In the genomic region with DNA sequence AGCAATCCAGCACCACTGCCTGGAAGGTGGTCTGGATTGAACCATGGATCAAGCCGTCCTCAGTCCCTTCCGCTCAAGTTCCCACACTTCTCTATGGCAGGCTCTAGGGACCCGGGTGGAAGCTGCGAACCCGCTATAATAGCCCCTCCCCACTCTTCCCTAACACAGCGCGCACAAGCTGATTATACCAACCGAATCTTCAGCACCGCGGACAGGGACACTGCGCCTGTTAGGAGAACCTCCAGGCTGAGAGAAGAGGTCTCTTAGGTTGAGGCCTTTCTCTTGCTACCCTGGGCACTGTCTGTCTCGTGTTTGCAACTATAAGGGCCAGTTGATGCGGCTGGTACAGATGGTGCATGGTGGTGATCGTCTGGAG, we compare ENCODE assay signal across 8 mouse cellular contexts. TPM values are rescaled to one million over a fixed set of nuclear protein-coding genes. Genes with fewer than 3 reads are reported as not detected.
DNase-seq lines count a peak whose midpoint lies in the region; ATAC-seq lines count a peak whose summit lies in the region.

No protein-coding gene starts in this region.

- H3K4me3 ChIP-seq in intestine, embryonic 15.5 days (replicated peaks), result no peak overlapping the region

- no peak overlapping the region for H3K9ac ChIP-seq in intestine, embryonic 15.5 days

- peaks cover 63% of the 10 kb centered on the region for H3K27me3 ChIP-seq in intestine, embryonic 15.5 days (replicated peaks)
- H3K27me3 ChIP-seq in splenic B cell, adult 2 months (ENCODE audit: control insufficient read depth, insufficient read depth, low read length, poor library complexity, severe bottlenecking), result peaks cover 1% of the 10 kb centered on the region

- DNase-seq in left cerebral cortex, postnatal 4 days, result peak; percentile 52
- DNase-seq in left cerebral cortex, adult 8-10 months (ENCODE audit: low spot score in 2 of 2), result no peak
- DNase-seq in adrenal gland, postnatal 36 days, result peak; percentile 78 to 81
- peak; percentile 91 for DNase-seq in forelimb bud, embryonic 11.5 days (ENCODE audit: low read depth, low spot score)
- DNase-seq in lung, postnatal 14 days, result peak; percentile 80
- peak; percentile 36 for DNase-seq in splenic B cell, adult 2 months (ENCODE audit: low read depth, low spot score)
- no peak for DNase-seq in layer of hippocampus, adult 9-11 months

- no peaks in the 10 kb centered on the region for H3K36me3 ChIP-seq in intestine, embryonic 15.5 days
- H3K36me3 ChIP-seq in splenic B cell, adult 2 months (ENCODE audit: control insufficient read depth, insufficient read depth, low read length, poor library complexity, severe bottlenecking), result no peaks in the 10 kb centered on the region

- no peak overlapping the region for H3K27ac ChIP-seq in intestine, embryonic 15.5 days

- under 1% methylated on average over 14 of the region's 14 CpGs for WGBS in intestine, embryonic 15.5 days

- 0 out of 2 replicates have a peak overlapping the region, but pooled peaks have one; percentile 26 for H3K4me2 ChIP-seq in intestine, embryonic 15.5 days (replicated peaks)

- intact Hi-C loops in left cerebral cortex, postnatal 4 days (cut with DNase I), result no loop called here

- ATAC-seq in intestine, embryonic 15.5 days, result peak; percentile 75

- H3K9me3 ChIP-seq in intestine, embryonic 15.5 days, result no peaks in the 10 kb centered on the region

- peaks cover 18% of the 10 kb centered on the region for H3K4me1 ChIP-seq in intestine, embryonic 15.5 days (replicated peaks)

RNA-seq across cellular contexts. Expression of a gene that starts 1.3 kb away (rescaled TPM):
- 10 to 100 TPM; 25.8 to 26.9 TPM for total RNA-seq in left cerebral cortex, postnatal 4 days (2021)
- 10 to 100 TPM; 25.7 to 35.4 (median 32.3) TPM for total RNA-seq in left cerebral cortex, adult 8-10 months (2022)
- total RNA-seq in adrenal gland, postnatal 36 days (2021), result not detected
- 1.1 and 1.5 TPM in 2 replicates for polyA plus RNA-seq in intestine, embryonic 15.5 days (2015; fragmentation: Nextera tagmentation; extraction: Ambion mirVana)

Comparison
In these comparisons a context has a peak if more than half of its experiments do, and no peak if none do; other contexts are left out.
1. DNase-seq: peak in left cerebral cortex, postnatal 4 days (single experiment), adrenal gland, postnatal 36 days (2 of 2), forelimb bud, embryonic 11.5 days (single experiment), lung, postnatal 14 days (single experiment) and splenic B cell, adult 2 months (single experiment); none in left cerebral cortex, adult 8-10 months (0 of 2) and layer of hippocampus, adult 9-11 months (single experiment).
2. RNA of a gene that starts 1.3 kb away (total RNA-seq): 25.7 to 35.4 TPM in left cerebral cortex, adult 8-10 months and 25.8 to 26.9 TPM in left cerebral cortex, postnatal 4 days; not detected in adrenal gland, postnatal 36 days; every median in the first group is over 10 times any median in the second.